Mouse (Mus musculus): ENCODE data around the gene Tmem131.

Gene Tmem131

DNA sequence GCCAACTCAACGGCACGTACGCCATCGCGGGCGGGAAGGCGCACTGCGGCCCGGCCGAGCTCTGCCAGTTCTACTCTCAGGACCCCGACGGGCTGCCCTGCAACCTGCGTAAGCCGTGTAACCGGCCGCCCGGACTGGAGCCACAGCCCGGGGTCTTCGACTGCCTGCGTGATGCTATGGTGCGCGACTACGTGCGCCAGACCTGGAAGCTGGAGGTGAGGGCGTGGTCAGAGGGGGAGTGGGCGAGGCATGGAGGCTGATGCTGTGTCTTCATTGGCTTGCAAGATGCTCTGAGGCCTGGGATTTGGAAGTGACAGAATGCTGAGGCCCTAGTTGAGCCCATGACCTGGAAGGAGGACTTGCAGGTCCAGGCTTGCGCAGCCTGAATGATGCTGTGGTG is 172.5 kb downstream of the Tmem131 start:
- peak; percentile 35 to 65 for DNase-seq

GRCm38 (mm10) chr1:36769951-36770350 is 173.5 kb downstream of the Tmem131 start:
- DNase-seq = no peak

DNA sequence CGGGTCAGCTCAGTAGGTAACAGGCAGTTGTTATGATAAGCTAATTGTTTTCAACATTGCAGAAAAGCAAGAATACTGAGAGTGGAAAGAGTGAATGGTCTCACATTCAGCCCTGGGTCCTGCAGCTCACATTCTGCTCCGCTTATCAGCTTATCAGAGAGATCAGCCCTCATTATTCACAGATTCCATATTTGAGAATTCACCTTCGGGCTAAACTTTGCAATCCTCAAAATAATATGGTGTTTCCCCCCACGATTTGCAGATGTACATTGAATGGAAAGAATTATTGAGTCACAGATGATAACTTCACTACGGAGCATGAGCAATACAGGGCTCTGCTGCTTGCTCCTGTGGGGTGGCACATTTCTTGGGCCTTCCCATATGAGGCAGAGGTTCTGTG is 174.7 kb downstream of the Tmem131 start:
- DNase-seq = no peak

DNA sequence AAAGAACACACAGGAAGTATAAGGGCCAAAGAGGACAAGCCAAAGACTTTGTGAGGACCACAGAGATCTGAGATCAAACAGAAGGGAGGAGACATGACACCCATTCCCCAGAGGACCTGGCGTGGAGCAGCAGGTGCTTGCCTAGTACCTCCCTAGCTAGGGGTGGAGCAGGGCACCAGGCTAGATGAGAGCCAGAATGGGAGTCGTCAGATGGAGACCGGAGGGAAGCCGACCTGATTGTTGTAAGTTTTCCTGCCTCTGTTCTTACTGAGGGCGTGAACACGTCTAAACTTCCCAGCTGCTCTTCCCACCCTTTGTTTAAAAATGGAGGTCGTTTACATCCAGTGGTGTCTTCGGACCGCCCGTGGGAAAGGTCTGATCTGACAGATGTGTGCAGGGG is 176.1 kb downstream of the Tmem131 start:
- DNase-seq = no peak

DNA sequence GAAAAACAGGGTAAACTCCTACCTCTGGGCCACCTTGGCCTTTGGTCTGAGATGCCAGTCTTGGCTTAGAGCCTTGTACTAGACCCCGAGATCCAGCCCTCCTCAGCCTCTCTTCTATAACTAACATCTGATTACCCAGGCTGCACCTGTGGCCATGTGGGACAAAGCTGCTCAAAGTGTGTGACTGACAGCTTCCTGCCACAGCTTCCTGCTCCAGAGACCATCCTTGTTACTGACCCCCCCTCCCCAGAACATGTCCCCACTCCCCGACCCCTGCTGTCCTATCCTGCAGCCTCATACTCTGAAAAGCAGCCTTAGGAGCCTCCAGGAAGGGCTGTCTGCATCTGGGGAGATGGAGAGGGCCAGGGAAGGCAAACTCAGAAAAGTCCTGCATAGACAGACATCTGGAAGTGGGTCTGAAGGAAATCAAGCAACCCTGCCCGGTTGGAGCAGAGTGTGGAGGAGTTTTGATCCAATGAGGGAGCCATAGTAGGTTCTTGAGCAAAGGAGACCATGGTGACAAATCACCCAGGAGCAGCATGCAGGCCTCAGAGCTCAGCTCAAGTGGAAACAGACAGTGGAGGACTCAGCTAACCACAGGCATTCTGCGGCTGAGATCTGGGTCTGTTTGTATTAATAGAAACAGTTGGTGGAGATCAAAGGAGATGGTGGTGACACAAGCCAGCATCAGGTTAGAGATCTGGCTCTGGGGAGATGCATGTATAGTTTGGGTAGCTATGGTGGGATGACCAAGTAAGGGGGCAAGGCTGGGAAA is 176.8 kb downstream of the Tmem131 start:
- DNase-seq = no peak

DNA sequence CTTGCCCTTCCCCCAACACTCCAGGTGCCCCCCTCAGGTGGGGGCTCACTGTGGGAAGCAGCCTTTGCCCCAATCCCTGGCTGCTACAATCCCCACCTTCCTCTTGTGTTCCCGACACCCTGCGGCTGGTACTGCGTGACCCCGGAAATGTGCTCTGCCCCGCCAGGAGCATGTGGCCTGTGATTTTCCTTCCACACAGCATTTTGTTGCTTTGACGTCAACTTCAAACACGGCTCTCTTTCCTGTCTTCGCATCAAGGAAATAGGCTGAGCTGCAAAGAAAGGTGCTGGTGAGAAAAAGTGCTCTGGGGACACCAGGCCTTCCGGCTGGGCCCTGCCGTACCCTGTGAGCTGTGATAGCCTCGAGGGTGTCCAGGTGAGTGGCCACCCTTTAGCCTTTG is 181.9 kb downstream of the Tmem131 start, which contains the start of gene Zap70:
Gene Zap70 (plus strand): TSS at position 231 of the 400 bp plus-strand sequence.
- DNase-seq = no peak

- DNase-seq = no peak
These were observed 182.4 kb downstream of the Tmem131 start for GRCm38 (mm10) chr1:36761061-36761460.

DNA sequence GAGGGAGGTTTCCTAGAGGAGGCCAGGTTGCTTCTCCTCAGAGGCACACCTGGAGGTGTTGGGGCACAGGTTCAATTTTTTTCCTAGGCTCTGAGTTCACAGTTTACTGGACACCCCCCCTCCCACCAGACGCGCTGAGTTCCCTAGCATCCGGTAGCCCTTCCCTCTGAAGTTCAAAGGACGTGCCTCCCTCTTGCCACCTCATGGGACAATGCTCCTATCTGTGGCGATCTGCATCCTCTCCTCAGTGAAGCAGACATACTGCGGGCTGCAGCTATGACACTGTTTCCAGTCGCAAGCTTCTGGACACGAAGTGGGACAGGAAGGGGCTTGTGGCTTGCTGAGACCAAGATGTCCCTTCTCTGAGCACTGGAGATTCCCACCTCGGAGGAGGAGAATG is 183.1 kb downstream of the Tmem131 start:
- no peak for DNase-seq

GRCm38 (mm10) chr1:36759076-36759475 is 184.4 kb downstream of the Tmem131 start:
- DNase-seq = no peak

GRCm38 (mm10) chr1:36758553-36758952 is 184.9 kb downstream of the Tmem131 start:
- no peak for DNase-seq

- DNase-seq = no peak
These were observed 189.4 kb downstream of the Tmem131 start for GRCm38 (mm10) chr1:36753932-36754675.

DNA sequence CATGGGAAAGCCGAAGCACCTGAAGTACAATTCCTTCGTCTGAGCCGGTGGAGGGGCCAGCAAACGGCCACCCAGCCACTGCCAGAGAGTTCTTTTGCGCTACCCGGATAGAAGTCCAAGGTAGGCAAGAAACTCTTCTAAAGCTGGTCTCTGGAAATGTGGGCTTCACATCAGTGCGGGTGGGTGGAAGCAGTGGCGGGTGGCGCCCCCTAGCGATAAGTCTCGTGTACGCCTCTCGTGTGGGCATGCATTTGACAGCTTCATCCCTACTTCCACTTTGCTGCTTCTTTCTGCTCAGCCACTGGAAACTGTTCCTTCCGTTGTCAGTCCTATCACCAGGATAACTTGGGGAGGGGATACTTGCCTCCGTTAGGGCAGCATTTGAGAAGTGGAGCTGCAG is 197.0 kb downstream of the Tmem131 start:
- DNase-seq = peak; percentile 70 to 71

GRCm38 (mm10) chr1:36745661-36746060 is 197.8 kb downstream of the Tmem131 start:
- no peak for DNase-seq

GRCm38 (mm10) chr1:36744268-36744944 is 199.1 kb downstream of the Tmem131 start:
- peak; percentile 84 to 88 for DNase-seq

- no peak for DNase-seq
These were observed 200.4 kb downstream of the Tmem131 start for GRCm38 (mm10) chr1:36743046-36743445.

All from kidney, postnatal 4 days (tissue).